Comparison of ENCODE assay signal across 8 mouse cellular contexts in the genomic region with DNA sequence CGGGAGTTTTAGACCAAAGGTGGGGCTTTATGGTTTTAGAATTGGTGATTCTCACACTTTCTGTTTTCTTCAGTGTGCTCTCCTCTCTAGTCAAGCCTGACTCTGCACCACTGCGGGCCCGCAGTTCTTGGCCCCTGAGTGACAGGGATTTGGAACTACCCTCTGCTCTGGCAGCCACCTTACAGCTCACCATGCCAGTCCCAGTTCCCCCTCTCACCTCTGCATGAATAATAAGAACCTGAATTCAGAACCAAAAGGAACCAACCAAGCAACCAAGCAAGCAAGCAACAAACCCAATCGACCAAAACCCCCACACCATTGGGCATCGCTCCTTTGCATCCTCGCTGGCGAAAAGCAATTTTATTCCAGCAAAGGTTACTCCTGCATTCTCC. TPM values are rescaled to one million over a fixed set of nuclear protein-coding genes. Genes with fewer than 3 reads are reported as not detected.
A peak's percentile ranks its signal among the peaks of the same experiment; 100 is the strongest.
DNase-seq lines count a peak whose midpoint lies in the region; ATAC-seq and TF ChIP-seq lines count a peak whose summit lies in the region.

No protein-coding gene starts in this region.

- H3K9ac ChIP-seq in kidney, postnatal 0 days (ENCODE audit: low read depth, low read length): peak overlapping the region; percentile 60; the same call in 1 of the 2 replicates
- peak overlapping the region; percentile 90 for H3K9ac ChIP-seq in hindbrain, embryonic 16.5 days (ENCODE audit: low read depth, low read length)
- H3K9ac ChIP-seq in midbrain, embryonic 16.5 days (ENCODE audit: low read depth, low read length): peak overlapping the region; percentile 86

- TF ChIP-seq CTCF in kidney, postnatal 0 days (IDR thresholded peaks at IDR 0.05; ENCODE audit: low read depth): no peak

- H3K4me3 ChIP-seq in kidney, postnatal 0 days (replicated peaks; ENCODE audit: low read depth, low read length): peak overlapping the region; percentile 61
- peak overlapping the region; percentile 83 for H3K4me3 ChIP-seq in embryonic facial prominence, embryonic 10.5 days
- peak overlapping the region; percentile 92 for H3K4me3 ChIP-seq in hindbrain, embryonic 16.5 days (ENCODE audit: low read length)
- H3K4me3 ChIP-seq in midbrain, embryonic 16.5 days (ENCODE audit: low read depth, low read length): peak overlapping the region; percentile 86

- no peaks in the 10 kb centered on the region for H3K36me3 ChIP-seq in kidney, postnatal 0 days (ENCODE audit: insufficient read depth, low read length)
- H3K36me3 ChIP-seq in embryonic facial prominence, embryonic 10.5 days (replicated peaks): no peaks in the 10 kb centered on the region
- no peaks in the 10 kb centered on the region for H3K36me3 ChIP-seq in hindbrain, embryonic 16.5 days (ENCODE audit: control insufficient read depth, insufficient read depth, low read length)
- no peaks in the 10 kb centered on the region for H3K36me3 ChIP-seq in midbrain, embryonic 16.5 days (ENCODE audit: control insufficient read depth, insufficient read depth, low read length)

- no peak for DNase-seq in kidney, postnatal 0 days (ENCODE audit: low spot score)
- DNase-seq in kidney, postnatal 14 days: no peak
- peak; percentile 14 for DNase-seq in embryonic facial prominence, embryonic 10.5 days (ENCODE audit: low spot score)
- no peak for DNase-seq in frontal cortex, postnatal 36 days (ENCODE audit: low spot score in 2 of 2)
- no peak for DNase-seq in urinary bladder, postnatal 10 days (ENCODE audit: low spot score)
- DNase-seq in left cerebral cortex, adult 8-10 months (ENCODE audit: low spot score in 2 of 2): no peak

- H3K9me3 ChIP-seq in kidney, postnatal 0 days (replicated peaks; ENCODE audit: low read length): no peaks in the 10 kb centered on the region
- H3K9me3 ChIP-seq in embryonic facial prominence, embryonic 10.5 days: no peaks in the 10 kb centered on the region
- H3K9me3 ChIP-seq in hindbrain, embryonic 16.5 days (ENCODE audit: control insufficient read depth, low read length): no peaks in the 10 kb centered on the region
- no peaks in the 10 kb centered on the region for H3K9me3 ChIP-seq in midbrain, embryonic 16.5 days (replicated peaks; ENCODE audit: control insufficient read depth, low read length, poor library complexity, severe bottlenecking)

- no peaks in the 10 kb centered on the region for H3K4me1 ChIP-seq in kidney, postnatal 0 days (replicated peaks; ENCODE audit: insufficient read depth, low read length)
- no peaks in the 10 kb centered on the region; the same call in 1 of the 2 replicates for H3K4me1 ChIP-seq in embryonic facial prominence, embryonic 10.5 days
- H3K4me1 ChIP-seq in hindbrain, embryonic 16.5 days (ENCODE audit: control insufficient read depth, insufficient read depth, low read depth, low read length): peaks cover 11% of the 10 kb centered on the region
- peaks cover 20% of the 10 kb centered on the region for H3K4me1 ChIP-seq in midbrain, embryonic 16.5 days (ENCODE audit: control insufficient read depth, insufficient read depth, low read length)

- H3K27me3 ChIP-seq in kidney, postnatal 0 days (ENCODE audit: insufficient read depth, low read length): no peaks in the 10 kb centered on the region
- H3K27me3 ChIP-seq in embryonic facial prominence, embryonic 10.5 days (replicated peaks; ENCODE audit: low read depth, poor library complexity, severe bottlenecking): peaks cover 10% of the 10 kb centered on the region
- H3K27me3 ChIP-seq in hindbrain, embryonic 16.5 days (replicated peaks; ENCODE audit: control insufficient read depth, insufficient read depth, low read length): no peaks in the 10 kb centered on the region
- no peaks in the 10 kb centered on the region for H3K27me3 ChIP-seq in midbrain, embryonic 16.5 days (ENCODE audit: control insufficient read depth, insufficient read depth, low read depth, low read length)

- H3K27ac ChIP-seq in kidney, postnatal 0 days: no peak overlapping the region
- H3K27ac ChIP-seq in embryonic facial prominence, embryonic 10.5 days (replicated peaks): peak overlapping the region; percentile 87; the same call in 1 of the 2 replicates
- peak overlapping the region; percentile 85 for H3K27ac ChIP-seq in hindbrain, embryonic 16.5 days (ENCODE audit: low read depth, low read length)
- peak overlapping the region; percentile 88 for H3K27ac ChIP-seq in midbrain, embryonic 16.5 days (ENCODE audit: low read length)

- WGBS in kidney, postnatal 0 days: 13% methylated on average over 7 of the region's 7 CpGs
- WGBS in embryonic facial prominence, embryonic 10.5 days: 12% methylated on average over 7 of the region's 7 CpGs
- 11% methylated on average over 7 of the region's 7 CpGs for WGBS in hindbrain, embryonic 16.5 days
- 10% methylated on average over 7 of the region's 7 CpGs for WGBS in midbrain, embryonic 16.5 days

- H3K4me2 ChIP-seq in kidney, postnatal 0 days (ENCODE audit: low read length): peak overlapping the region; percentile 68
- peak overlapping the region; percentile 82 for H3K4me2 ChIP-seq in hindbrain, embryonic 16.5 days (ENCODE audit: low read length)
- H3K4me2 ChIP-seq in midbrain, embryonic 16.5 days (ENCODE audit: low read length): peak overlapping the region; percentile 76

- peak; percentile 14; the same call in 1 of the 2 replicates for ATAC-seq in kidney, postnatal 0 days (replicated peaks; ENCODE audit: low FRiP score, low read depth)
- no peak; the same call in 1 of the 2 replicates for ATAC-seq in hindbrain, embryonic 16.5 days
- peak; percentile 66 for ATAC-seq in midbrain, embryonic 16.5 days

RNA-seq across cellular contexts. Expression of gene Herc3, which starts 0.4 kb away (rescaled TPM):
- polyA plus RNA-seq in kidney, postnatal 0 days (2015; fragmentation: Nextera tagmentation; extraction: Ambion mirVana): 11.8 and 12.7 TPM in 2 replicates
- 4.8 and 5.9 TPM in 2 replicates for polyA plus RNA-seq in embryonic facial prominence, embryonic 10.5 days (2016; fragmentation: Nextera tagmentation; extraction: Ambion mirVana)
- 34.8 and 35.6 TPM in 2 replicates for polyA plus RNA-seq in hindbrain, embryonic 16.5 days (2015; fragmentation: Nextera tagmentation; extraction: Ambion mirVana)
- polyA plus RNA-seq in midbrain, embryonic 16.5 days (2015; fragmentation: Nextera tagmentation; extraction: Ambion mirVana): 29.8 and 31.9 TPM in 2 replicates
- 100 to 1,000 TPM; 127 to 260 (median 211) TPM for total RNA-seq in left cerebral cortex, adult 8-10 months (2022)
